28 mouse cellular contexts compared by ENCODE assay signal in genomic region chr4:81314618-81315017, GRCm38 (mm10).
DNase-seq lines count a peak whose midpoint lies in the region; ATAC-seq lines count a peak whose summit lies in the region.
"Had no signal": no experiment of that assay in that cellular context is flagged by ENCODE, and none has a peak within 500 bp of the region (broad histone marks: within the 10 kb centered on the region; RNA-seq: fewer than 3 reads in every experiment).

No protein-coding gene starts in this region.

- H3K4me3 ChIP-seq in kidney, embryonic 16.5 days (ENCODE audit: low read length), result no peak overlapping the region
- H3K4me3 ChIP-seq: erythroblast, embryonic 14.5 days; gastrocnemius, adult 2 months; heart, embryonic 15.5 days; hindbrain, embryonic 13.5 days; liver, embryonic 12.5 days; midbrain, embryonic 13.5 days; neural tube, embryonic 13.5 days had no signal

- no peaks in the 10 kb centered on the region for H3K9me3 ChIP-seq in kidney, embryonic 16.5 days (ENCODE audit: low read length)
- H3K9me3 ChIP-seq: heart, embryonic 15.5 days; hindbrain, embryonic 13.5 days; liver, embryonic 12.5 days; midbrain, embryonic 13.5 days; neural tube, embryonic 13.5 days had no signal

- no peak for DNase-seq in frontal cortex, postnatal 36 days (ENCODE audit: low spot score in 2 of 2)
- DNase-seq in kidney, adult 11 months, result no peak
- peak; percentile 6 for DNase-seq in lung, postnatal 10 days
- no peak for DNase-seq in lung, postnatal 4 days
- DNase-seq in left cerebral cortex, adult 8-10 months (ENCODE audit: low spot score in 2 of 2), result no peak
- DNase-seq: adrenal gland, postnatal 36 days; B cell, adult 2 months; cerebellum, adult 2 months; cerebellum, postnatal 14 days; gastrocnemius, adult 2 months; gastrocnemius, postnatal 36 days; heart, postnatal 4 days; kidney, postnatal 25 days; liver, postnatal 0 days; right cerebral cortex, postnatal 4 days; thymus, adult 18-20 months; thymus, postnatal 25 days had no signal

- peaks cover 11% of the 10 kb centered on the region for H3K4me1 ChIP-seq in kidney, embryonic 16.5 days (ENCODE audit: insufficient read depth, low read length)
- H3K4me1 ChIP-seq: hindbrain, embryonic 13.5 days; liver, embryonic 12.5 days; midbrain, embryonic 13.5 days; neural tube, embryonic 13.5 days had no signal

- no peak overlapping the region for H3K4me2 ChIP-seq in kidney, embryonic 16.5 days (replicated peaks; ENCODE audit: low read depth, low read length)
- H3K4me2 ChIP-seq: heart, embryonic 15.5 days; hindbrain, embryonic 13.5 days; liver, embryonic 12.5 days; midbrain, embryonic 13.5 days; neural tube, embryonic 13.5 days had no signal

- peaks cover 11% of the 10 kb centered on the region; the same call in 1 of the 2 replicates for H3K36me3 ChIP-seq in kidney, embryonic 16.5 days (ENCODE audit: insufficient read depth, low read length)
- H3K36me3 ChIP-seq: hindbrain, embryonic 13.5 days; liver, embryonic 12.5 days had no signal

- peak overlapping the region; percentile 29; the same call in 1 of the 2 replicates for H3K27ac ChIP-seq in kidney, embryonic 16.5 days (ENCODE audit: low read length)
- H3K27ac ChIP-seq: gastrocnemius, adult 2 months; heart, embryonic 15.5 days; hindbrain, embryonic 13.5 days; liver, embryonic 12.5 days; macrophage; midbrain, embryonic 13.5 days; neural tube, embryonic 13.5 days; stomach, postnatal 0 days had no signal

- H3K9ac ChIP-seq in kidney, embryonic 16.5 days (replicated peaks; ENCODE audit: low read length), result no peak overlapping the region
- H3K9ac ChIP-seq: heart, embryonic 15.5 days; hindbrain, embryonic 13.5 days; liver, embryonic 12.5 days; liver, postnatal 0 days; midbrain, embryonic 13.5 days; neural tube, embryonic 13.5 days had no signal

- peak; percentile 38; the same call in 1 of the 2 replicates for ATAC-seq in frontal cortex, adult (ENCODE audit: low TSS enrichment)
- 0 out of 2 replicates have a peak, but pooled peaks have one; percentile 46 for ATAC-seq in kidney, embryonic 16.5 days (ENCODE audit: low FRiP score, low TSS enrichment)
- ATAC-seq: intestine, embryonic 16.5 days; liver, embryonic 12.5 days; liver, postnatal 0 days; midbrain, embryonic 13.5 days had no signal

- H3K27me3 ChIP-seq in kidney, embryonic 16.5 days (ENCODE audit: insufficient read depth, low read length), result no peaks in the 10 kb centered on the region
- H3K27me3 ChIP-seq: heart, embryonic 15.5 days; hindbrain, embryonic 13.5 days; liver, embryonic 12.5 days; midbrain, embryonic 13.5 days; neural tube, embryonic 13.5 days had no signal

- 66% methylated on average over 5 of the region's 5 CpGs for WGBS in kidney, embryonic 16.5 days
